Mouse (Mus musculus): ENCODE results near the gene Spint5. TPM values are rescaled to one million over a fixed set of nuclear protein-coding genes. Genes with fewer than 3 reads are reported as not detected.

The Spint5 gene
- polyA plus RNA-seq, 1 experiment from 2014 or later: not detected

GRCm38 (mm10) chr2:164725895-164726619, 11.0 kb downstream of the Spint5 start:
- Histone ChIP-seq H3K27ac (replicated peaks; ENCODE audit: low read depth, low read length) (no peak overlapping the region), H3K4me3 (ENCODE audit: low read depth, low read length) (no peak overlapping the region), H3K9me3 (ENCODE audit: control insufficient read depth, low read length) (0 out of 2 replicates have a peak, but pooled peaks cover 3% of the 10 kb centered on the region), H3K4me2 (ENCODE audit: low read depth, low read length) (no peak overlapping the region), H3K36me3 (ENCODE audit: control insufficient read depth, insufficient read depth, low read length) (no peaks in the 10 kb centered on the region), H3K4me1 (ENCODE audit: control insufficient read depth, insufficient read depth, low read length) (no peaks in the 10 kb centered on the region), H3K9ac (ENCODE audit: low read depth, low read length) (no peak overlapping the region), H3K27me3 (replicated peaks; ENCODE audit: control insufficient read depth, insufficient read depth, low read length) (no peaks in the 10 kb centered on the region)
- ATAC-seq (ENCODE audit: low read depth) (peak; percentile 44; the same call in 1 of the 2 replicates), DNase-seq (ENCODE audit: low spot score) (peak; percentile 84)
- 15% methylated on average over 5 of the region's 6 CpGs for WGBS

- no peaks in the 10 kb centered on the region for H3K4me1 ChIP-seq (ENCODE audit: control insufficient read depth, insufficient read depth, low read length)
- no peak for ATAC-seq (ENCODE audit: low read depth)
- no peak overlapping the region for H3K9ac ChIP-seq (ENCODE audit: low read depth, low read length)
- no peak overlapping the region for H3K4me2 ChIP-seq (ENCODE audit: low read depth, low read length)
- H3K9me3 ChIP-seq (ENCODE audit: control insufficient read depth, low read length): no peaks in the 10 kb centered on the region
- DNase-seq (ENCODE audit: low spot score): no peak
- H3K27ac ChIP-seq (replicated peaks; ENCODE audit: low read depth, low read length): no peak overlapping the region
- WGBS: 73% methylated on average over 5 of the region's 5 CpGs
- H3K4me3 ChIP-seq (ENCODE audit: low read depth, low read length): no peak overlapping the region
- no peaks in the 10 kb centered on the region for H3K27me3 ChIP-seq (replicated peaks; ENCODE audit: control insufficient read depth, insufficient read depth, low read length)
- H3K36me3 ChIP-seq (ENCODE audit: control insufficient read depth, insufficient read depth, low read length): no peaks in the 10 kb centered on the region
Observed at GRCm38 (mm10) chr2:164731719-164732118, 16.6 kb downstream of the Spint5 start.

GRCm38 (mm10) chr2:164733259-164733658, 18.2 kb downstream of the Spint5 start:
- WGBS: 87% methylated on average over 2 of the region's 2 CpGs
- no peak overlapping the region for H3K27ac ChIP-seq (replicated peaks; ENCODE audit: low read depth, low read length)

GRCm38 (mm10) chr2:164734839-164735238, 19.7 kb downstream of the Spint5 start:
- no peaks in the 10 kb centered on the region for H3K4me1 ChIP-seq (ENCODE audit: control insufficient read depth, insufficient read depth, low read length)
- ATAC-seq (ENCODE audit: low read depth): no peak
- H3K27me3 ChIP-seq (replicated peaks; ENCODE audit: control insufficient read depth, insufficient read depth, low read length): no peaks in the 10 kb centered on the region
- H3K27ac ChIP-seq (replicated peaks; ENCODE audit: low read depth, low read length): no peak overlapping the region
- WGBS: 84% methylated on average over 5 of the region's 5 CpGs
- no peak overlapping the region for H3K9ac ChIP-seq (ENCODE audit: low read depth, low read length)
- H3K9me3 ChIP-seq (ENCODE audit: control insufficient read depth, low read length): no peaks in the 10 kb centered on the region
- no peaks in the 10 kb centered on the region for H3K36me3 ChIP-seq (ENCODE audit: control insufficient read depth, insufficient read depth, low read length)
- no peak overlapping the region for H3K4me2 ChIP-seq (ENCODE audit: low read depth, low read length)
- DNase-seq (ENCODE audit: low spot score): no peak
- no peak overlapping the region for H3K4me3 ChIP-seq (ENCODE audit: low read depth, low read length)

More at GRCm38 (mm10) chr2:164733259-164733658, 18.2 kb downstream of the Spint5 start:
- Histone ChIP-seq H3K4me2 (ENCODE audit: low read depth, low read length) (no peak overlapping the region), H3K36me3 (ENCODE audit: control insufficient read depth, insufficient read depth, low read length) (no peaks in the 10 kb centered on the region), H3K4me3 (ENCODE audit: low read depth, low read length) (no peak overlapping the region), H3K9ac (ENCODE audit: low read depth, low read length) (no peak overlapping the region), H3K4me1 (ENCODE audit: control insufficient read depth, insufficient read depth, low read length) (no peaks in the 10 kb centered on the region), H3K27me3 (replicated peaks; ENCODE audit: control insufficient read depth, insufficient read depth, low read length) (no peaks in the 10 kb centered on the region), H3K9me3 (ENCODE audit: control insufficient read depth, low read length) (no peaks in the 10 kb centered on the region)
- no peak for ATAC-seq (ENCODE audit: low read depth)
- no peak for DNase-seq (ENCODE audit: low spot score)

- Histone ChIP-seq H3K27me3 (replicated peaks; ENCODE audit: control insufficient read depth, insufficient read depth, low read length) (no peaks in the 10 kb centered on the region), H3K4me3 (ENCODE audit: low read depth, low read length) (no peak overlapping the region), H3K36me3 (ENCODE audit: control insufficient read depth, insufficient read depth, low read length) (no peaks in the 10 kb centered on the region), H3K9me3 (ENCODE audit: control insufficient read depth, low read length) (no peaks in the 10 kb centered on the region), H3K4me1 (ENCODE audit: control insufficient read depth, insufficient read depth, low read length) (no peaks in the 10 kb centered on the region), H3K27ac (replicated peaks; ENCODE audit: low read depth, low read length) (no peak overlapping the region), H3K4me2 (ENCODE audit: low read depth, low read length) (no peak overlapping the region), H3K9ac (ENCODE audit: low read depth, low read length) (no peak overlapping the region)
- 84% methylated on average over 5 of the region's 5 CpGs for WGBS
- no peak for DNase-seq (ENCODE audit: low spot score)
- no peak for ATAC-seq (ENCODE audit: low read depth)
Observed at GRCm38 (mm10) chr2:164735446-164735845, 20.3 kb downstream of the Spint5 start.

- no peaks in the 10 kb centered on the region for H3K27me3 ChIP-seq (replicated peaks; ENCODE audit: control insufficient read depth, insufficient read depth, low read length)
- 0 out of 2 replicates have a peak, but pooled peaks have one; percentile 26 for ATAC-seq (ENCODE audit: low read depth)
- no peak overlapping the region for H3K9ac ChIP-seq (ENCODE audit: low read depth, low read length)
- H3K36me3 ChIP-seq (ENCODE audit: control insufficient read depth, insufficient read depth, low read length): no peaks in the 10 kb centered on the region
- no peak overlapping the region for H3K27ac ChIP-seq (replicated peaks; ENCODE audit: low read depth, low read length)
- no peak overlapping the region for H3K4me2 ChIP-seq (ENCODE audit: low read depth, low read length)
- DNase-seq (ENCODE audit: low spot score): no peak
- no peaks in the 10 kb centered on the region for H3K4me1 ChIP-seq (ENCODE audit: control insufficient read depth, insufficient read depth, low read length)
- H3K9me3 ChIP-seq (ENCODE audit: control insufficient read depth, low read length): no peaks in the 10 kb centered on the region
- WGBS: 57% methylated on average over 3 of the region's 3 CpGs
- H3K4me3 ChIP-seq (ENCODE audit: low read depth, low read length): no peak overlapping the region
Observed at GRCm38 (mm10) chr2:164737377-164738090, 22.4 kb downstream of the Spint5 start.

GRCm38 (mm10) chr2:164739876-164740275, 24.8 kb downstream of the Spint5 start:
- Histone ChIP-seq H3K4me1 (ENCODE audit: control insufficient read depth, insufficient read depth, low read length) (no peaks in the 10 kb centered on the region), H3K27ac (replicated peaks; ENCODE audit: low read depth, low read length) (no peak overlapping the region), H3K9ac (ENCODE audit: low read depth, low read length) (no peak overlapping the region), H3K9me3 (ENCODE audit: control insufficient read depth, low read length) (no peaks in the 10 kb centered on the region), H3K36me3 (ENCODE audit: control insufficient read depth, insufficient read depth, low read length) (no peaks in the 10 kb centered on the region), H3K27me3 (replicated peaks; ENCODE audit: control insufficient read depth, insufficient read depth, low read length) (no peaks in the 10 kb centered on the region), H3K4me3 (ENCODE audit: low read depth, low read length) (no peak overlapping the region), H3K4me2 (ENCODE audit: low read depth, low read length) (no peak overlapping the region)
- ATAC-seq (ENCODE audit: low read depth) (no peak), DNase-seq (ENCODE audit: low spot score) (no peak)
- WGBS: 33% methylated on average over 7 of the region's 7 CpGs

- ATAC-seq (ENCODE audit: low read depth) (no peak), DNase-seq (ENCODE audit: low spot score) (no peak)
- no peaks in the 10 kb centered on the region for H3K9me3 ChIP-seq (ENCODE audit: control insufficient read depth, low read length)
- 74% methylated on average over 13 of the region's 13 CpGs for WGBS
- peaks cover 24% of the 10 kb centered on the region for H3K36me3 ChIP-seq (ENCODE audit: control insufficient read depth, insufficient read depth, low read length)
- H3K4me1 ChIP-seq (ENCODE audit: control insufficient read depth, insufficient read depth, low read length): peaks cover 11% of the 10 kb centered on the region
- H3K4me2 ChIP-seq (ENCODE audit: low read depth, low read length): peak overlapping the region; percentile 75
- peak overlapping the region; percentile 93 for H3K9ac ChIP-seq (ENCODE audit: low read depth, low read length)
- H3K4me3 ChIP-seq (ENCODE audit: low read depth, low read length): peak overlapping the region; percentile 90
- H3K27me3 ChIP-seq (replicated peaks; ENCODE audit: control insufficient read depth, insufficient read depth, low read length): no peaks in the 10 kb centered on the region
- no peak overlapping the region for H3K27ac ChIP-seq (replicated peaks; ENCODE audit: low read depth, low read length)
Observed at GRCm38 (mm10) chr2:164744987-164745386, 29.9 kb downstream of the Spint5 start.

Measured in embryonic facial prominence, embryonic 14.5 days (tissue).